Mouse (Mus musculus): ENCODE measurements around the gene Ezh1. TPM values are rescaled to one million over a fixed set of nuclear protein-coding genes. Genes with fewer than 3 reads are reported as not detected.
"Not testable (repeated sequence)": the region's sequence is repeated elsewhere in the genome, so short reads cannot be mapped to it uniquely, and the experiment has no call there.

Gene Ezh1
- total RNA-seq, 4 experiments from 2014 or later, result 63.5 to 88.1 (median 77.5) TPM

- DNase-seq (ENCODE audit: low spot score in 2 of 2), result no peak
Observed at GRCm38 (mm10) chr11:101170354-101170810, 55.9 kb downstream of the Ezh1 start, which contains the start of gene Cntnap1. TSS of gene Cntnap1 (plus strand) at chr11:101170523.

DNA sequence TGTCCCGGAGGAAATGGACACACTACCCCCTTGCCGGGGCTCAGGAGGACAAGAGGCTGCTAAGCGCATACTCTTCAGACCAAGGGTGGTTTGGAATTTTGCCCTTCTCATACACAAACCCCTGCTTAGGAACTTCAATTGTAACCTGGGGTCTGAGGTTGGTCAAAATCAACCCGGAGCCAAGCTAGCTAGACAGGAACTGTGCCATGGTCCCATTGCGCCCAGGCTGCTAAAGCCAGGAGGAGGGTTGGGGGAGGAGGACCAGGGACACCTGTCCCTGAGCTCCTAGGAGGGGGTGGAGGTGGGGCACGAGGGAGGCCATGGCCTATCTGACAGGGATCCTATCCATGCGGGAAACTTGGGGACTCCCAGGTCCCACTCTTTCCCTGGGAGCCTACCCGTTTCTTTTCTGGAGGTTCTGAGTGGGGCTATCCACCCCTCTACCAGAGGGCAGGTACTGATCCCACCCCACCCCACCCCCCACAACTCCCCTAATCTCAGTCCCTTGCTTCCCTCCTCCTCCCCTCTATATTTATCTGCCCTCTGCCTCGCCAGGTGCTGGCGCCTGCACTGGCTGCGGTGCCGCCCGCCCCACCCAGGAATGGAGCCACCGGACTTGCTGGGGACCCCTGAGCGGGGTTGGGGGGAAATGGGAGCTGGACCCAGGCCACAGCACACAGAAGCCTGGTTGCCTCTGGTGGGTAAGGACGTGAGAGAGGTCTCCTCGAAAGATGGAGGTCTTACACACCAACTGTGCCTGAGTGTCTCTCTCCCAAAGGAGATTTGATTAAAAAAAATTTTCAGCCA lies 56.8 kb downstream of the Ezh1 start:
- DNase-seq (ENCODE audit: low spot score in 2 of 2), result no peak

- no peak for DNase-seq (ENCODE audit: low spot score in 2 of 2)
Observed at GRCm38 (mm10) chr11:101168301-101168980, 57.8 kb downstream of the Ezh1 start.

DNA sequence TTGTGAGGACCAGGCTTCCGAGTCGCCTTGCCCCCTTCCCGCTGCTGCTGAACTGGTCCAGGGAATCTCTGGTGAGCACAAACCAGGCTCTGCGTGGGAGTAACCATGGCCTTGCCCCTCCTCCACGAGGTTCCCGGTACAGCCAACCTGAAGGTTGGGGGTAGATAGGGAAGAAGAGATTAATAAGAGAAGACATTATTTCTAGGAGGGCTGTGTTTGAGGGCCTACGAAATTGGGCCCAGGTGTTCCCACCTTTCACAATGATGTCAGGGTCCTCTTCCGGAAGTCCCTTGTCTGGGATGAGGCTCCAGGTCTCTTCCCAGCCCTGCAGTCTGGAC lies 58.3 kb downstream of the Ezh1 start:
- no peak for DNase-seq (ENCODE audit: low spot score in 2 of 2)

- DNase-seq (ENCODE audit: low spot score in 2 of 2), result no peak
Observed at GRCm38 (mm10) chr11:101167211-101167962, 58.9 kb downstream of the Ezh1 start.

DNA sequence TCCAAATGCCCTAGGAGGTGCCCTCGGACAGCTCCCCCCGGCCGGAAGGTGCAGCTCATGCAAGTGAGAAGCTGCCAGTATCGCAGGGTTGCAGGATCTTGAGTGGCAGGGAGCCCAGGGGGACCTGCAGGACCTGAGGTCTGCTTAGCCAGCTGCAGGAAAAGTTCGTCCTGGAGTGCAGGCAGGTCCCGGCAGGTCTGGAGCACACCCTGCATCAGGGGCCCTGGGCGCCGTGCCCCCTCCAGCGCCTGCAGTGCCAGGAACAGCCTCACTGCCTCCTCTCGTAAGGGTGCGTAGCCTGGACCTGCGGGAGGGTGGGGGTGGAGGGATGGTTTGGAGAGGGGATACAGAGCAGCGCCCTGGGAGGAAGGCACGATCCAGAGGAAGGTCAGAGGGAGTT lies 59.9 kb downstream of the Ezh1 start:
- DNase-seq (ENCODE audit: low spot score in 2 of 2), result no peak

DNA sequence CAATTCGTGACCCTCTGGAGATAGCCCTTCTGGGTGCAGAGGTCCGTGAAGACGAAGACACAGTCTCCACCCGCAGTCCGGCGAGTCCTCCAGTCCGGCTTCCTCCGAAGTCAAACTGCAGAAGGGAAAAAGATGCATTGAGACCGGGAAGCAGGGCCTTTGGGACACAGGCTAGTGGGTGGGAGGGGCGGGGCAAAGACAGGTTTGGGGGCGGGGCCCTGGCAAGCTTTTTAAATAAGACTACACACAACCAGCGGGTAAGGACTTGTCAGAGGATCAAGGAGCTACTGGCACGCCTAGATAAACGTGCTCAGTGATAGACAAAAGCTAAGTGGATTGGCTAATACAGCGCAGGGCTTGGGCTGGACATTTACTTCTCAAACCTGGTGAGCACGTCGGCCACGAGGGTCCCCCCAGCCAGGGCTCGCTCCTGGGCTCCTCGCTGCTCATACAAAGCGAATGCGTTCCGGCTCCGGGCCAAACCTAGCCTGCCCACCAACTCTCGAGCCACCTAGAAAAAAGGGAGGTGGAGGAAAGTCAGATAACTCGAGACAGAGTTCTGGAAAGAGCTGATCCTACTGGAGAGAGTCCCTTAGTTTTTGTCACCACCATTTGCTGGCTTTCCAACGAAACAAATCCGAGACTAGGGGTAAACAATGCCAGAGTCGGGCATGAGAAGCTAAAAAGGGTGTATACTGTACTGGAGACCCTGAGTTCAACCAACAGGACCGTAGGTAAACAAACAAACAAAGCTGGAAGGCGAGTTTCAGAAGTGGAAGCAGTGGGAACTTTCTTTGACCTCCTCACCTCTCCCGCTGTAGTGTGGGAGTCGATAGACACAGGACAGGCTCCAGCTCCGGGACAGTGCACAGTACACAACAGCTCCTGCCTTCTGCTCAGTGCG lies 61.3 kb downstream of the Ezh1 start:
- DNase-seq (ENCODE audit: low spot score in 2 of 2), result no peak

DNA sequence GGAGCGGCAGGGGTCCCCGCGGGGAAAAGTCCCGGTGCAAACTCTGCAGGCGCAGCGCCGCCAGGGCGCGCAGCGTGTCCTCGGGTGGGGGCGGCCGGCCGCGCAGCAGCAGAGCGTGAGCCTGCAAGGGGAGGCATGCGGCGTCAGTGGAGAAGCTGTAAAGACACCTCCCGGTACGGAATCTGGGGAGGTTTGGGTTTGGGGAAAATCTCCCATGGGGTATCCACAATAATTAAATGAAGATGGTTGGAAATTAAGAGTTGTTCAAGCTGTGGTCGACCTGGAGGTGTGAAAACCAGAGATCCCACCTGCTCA lies 62.0 kb downstream of the Ezh1 start:
- DNase-seq (ENCODE audit: low spot score in 2 of 2), result no peak

DNA sequence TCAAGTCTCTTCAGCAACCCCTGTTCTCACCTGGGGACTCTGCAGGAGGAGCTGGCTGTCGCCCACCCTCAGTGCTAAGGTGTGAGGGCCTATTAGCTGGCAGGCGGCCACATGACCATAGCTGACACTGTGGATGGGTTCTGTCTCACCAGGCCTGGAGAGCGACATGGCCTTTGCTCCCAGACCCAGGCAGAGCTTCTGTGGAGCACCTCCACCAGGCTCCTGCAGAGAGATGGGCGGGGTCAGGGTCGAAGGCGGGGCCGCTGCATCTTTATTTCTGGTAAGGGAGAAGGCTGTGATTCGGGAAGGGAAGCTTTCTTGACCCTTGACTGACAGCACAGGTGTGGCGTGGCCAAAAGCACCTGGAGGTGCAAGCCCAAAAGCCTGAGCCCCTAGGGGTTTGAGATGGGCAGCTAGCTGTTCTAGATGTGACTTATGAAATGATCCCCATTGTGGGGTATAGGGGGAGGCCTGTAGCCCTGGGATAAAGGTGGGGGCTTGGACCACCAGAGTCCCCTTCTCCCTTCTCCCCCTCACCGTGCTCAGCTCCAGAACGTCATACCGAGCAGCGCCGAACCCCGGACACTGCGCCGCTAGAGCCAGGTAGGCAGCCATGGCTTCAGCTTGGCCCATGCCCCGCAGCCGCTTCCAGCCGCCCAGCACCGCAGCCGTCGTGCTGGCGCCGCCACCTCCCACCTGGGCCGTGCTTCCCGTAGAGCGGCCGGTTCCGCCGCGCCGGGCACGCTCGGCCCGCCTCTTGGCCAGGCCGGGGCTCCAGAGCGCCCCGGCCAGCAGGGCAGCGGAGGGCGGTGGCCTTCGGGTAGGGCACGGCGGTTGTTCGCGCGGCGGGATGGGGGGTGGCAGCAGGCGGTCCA lies 62.5 kb downstream of the Ezh1 start:
- DNase-seq (ENCODE audit: low spot score in 2 of 2), result no peak

- DNase-seq (ENCODE audit: low spot score in 2 of 2), result no peak
Observed at GRCm38 (mm10) chr11:101162772-101163171, 63.5 kb downstream of the Ezh1 start.

GRCm38 (mm10) chr11:101162301-101162700 lies 64.0 kb downstream of the Ezh1 start:
- no peak for DNase-seq (ENCODE audit: low spot score in 2 of 2)

DNA sequence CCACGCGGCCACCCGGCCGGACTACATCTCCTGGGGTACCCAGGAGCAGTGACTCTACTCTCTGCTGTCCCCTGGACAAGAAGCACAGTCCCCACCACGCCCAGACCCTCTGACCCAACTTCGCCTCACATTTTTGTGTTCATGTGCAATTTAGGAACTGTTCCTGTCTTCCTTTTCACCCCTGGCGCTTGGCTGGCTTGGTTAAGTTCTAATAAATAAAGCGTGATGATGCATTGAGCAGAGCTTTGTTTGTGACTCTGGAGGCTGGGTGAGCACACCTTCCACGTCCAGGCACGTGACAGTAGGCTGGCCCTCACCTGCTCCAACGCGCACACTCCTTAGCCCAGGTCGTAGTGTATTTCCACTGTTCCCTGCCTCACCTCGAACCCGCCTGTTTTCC lies 64.7 kb downstream of the Ezh1 start:
- DNase-seq (ENCODE audit: low spot score in 2 of 2), result no peak

GRCm38 (mm10) chr11:101160981-101161505 lies 65.2 kb downstream of the Ezh1 start:
- not testable (repeated sequence) for DNase-seq (ENCODE audit: low spot score in 2 of 2)

DNA sequence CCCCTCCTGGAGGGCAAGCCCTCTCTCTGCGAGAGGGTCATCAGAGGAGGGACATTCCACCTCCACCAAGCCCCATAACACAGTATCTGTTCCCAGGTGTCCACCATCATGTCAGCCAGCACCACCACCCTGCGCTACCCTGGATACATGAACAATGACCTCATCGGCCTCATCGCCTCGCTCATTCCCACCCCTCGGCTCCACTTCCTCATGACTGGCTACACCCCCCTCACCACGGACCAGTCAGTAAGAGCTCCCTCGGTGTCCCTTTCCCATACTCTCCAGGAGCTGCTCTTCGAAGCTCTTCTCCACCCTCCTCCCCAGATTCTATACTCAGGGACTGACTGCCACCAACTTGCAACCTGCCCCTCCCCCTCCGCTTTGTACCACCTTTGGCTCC lies 66.1 kb downstream of the Ezh1 start:
- not testable (repeated sequence) for DNase-seq (ENCODE audit: low spot score in 2 of 2)

DNA sequence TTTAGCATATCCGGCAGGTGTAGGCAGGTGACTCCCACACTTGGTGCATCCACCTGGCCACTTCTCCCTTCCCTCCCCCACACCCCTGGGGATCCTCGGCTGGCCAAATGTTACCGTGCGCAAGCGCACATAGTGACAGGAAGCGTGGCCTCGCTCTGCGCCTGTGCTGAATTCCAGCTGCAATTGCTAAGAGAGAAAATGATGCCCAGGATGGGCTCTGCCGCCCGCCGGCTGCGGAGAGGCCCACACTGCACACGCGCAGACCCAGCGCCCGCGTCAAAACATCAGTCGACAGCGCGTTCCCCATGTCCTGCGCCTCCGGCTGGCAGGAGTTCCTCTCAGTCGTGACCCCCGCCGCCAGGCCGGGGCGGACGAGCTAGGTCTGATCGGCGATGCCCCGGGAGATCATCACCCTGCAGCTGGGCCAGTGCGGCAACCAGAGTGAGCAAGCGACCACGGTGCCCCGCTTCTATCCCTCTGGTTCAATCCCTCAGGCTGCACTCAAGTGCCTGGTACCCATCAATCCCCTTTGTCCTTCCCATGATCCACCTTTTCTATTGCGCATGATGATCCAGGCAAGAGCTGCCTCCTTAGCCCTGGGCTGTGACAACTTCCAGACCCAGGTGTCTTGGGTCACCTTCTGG lies 70.4 kb downstream of the Ezh1 start, which contains the start of gene Tubg2:
Gene Tubg2 (plus strand): TSS at position 180 of the 644 bp plus-strand sequence.
- peak; percentile 75 to 83 for DNase-seq (ENCODE audit: low spot score in 2 of 2)

DNA sequence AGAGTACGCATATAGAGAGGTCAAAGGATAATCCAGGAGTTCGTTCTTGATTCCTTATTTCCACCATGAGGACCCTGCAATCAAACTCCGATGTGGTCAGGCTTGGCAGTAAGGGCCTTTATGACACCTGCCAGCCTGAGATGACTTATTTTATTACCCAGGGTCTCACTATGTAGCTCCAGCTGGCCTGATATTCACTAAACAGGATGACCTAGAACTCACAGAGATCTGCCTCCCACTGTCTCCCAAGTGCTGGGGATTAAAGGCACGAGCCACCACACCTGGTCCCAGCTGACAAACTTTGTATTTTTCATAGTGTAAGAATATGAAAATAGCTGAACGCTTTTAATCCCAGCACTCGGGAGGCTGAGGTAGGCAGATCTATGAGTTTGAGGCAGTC lies 71.1 kb downstream of the Ezh1 start:
- DNase-seq (ENCODE audit: low spot score in 2 of 2), result no peak

GRCm38 (mm10) chr11:101154648-101155047 lies 71.6 kb downstream of the Ezh1 start:
- no peak for DNase-seq (ENCODE audit: low spot score in 2 of 2)

- no peak for DNase-seq (ENCODE audit: low spot score in 2 of 2)
Observed at GRCm38 (mm10) chr11:101152825-101153224, 73.4 kb downstream of the Ezh1 start.

- DNase-seq (ENCODE audit: low spot score in 2 of 2), result no peak
Observed at GRCm38 (mm10) chr11:101151063-101151462, 75.2 kb downstream of the Ezh1 start.
